Mouse (Mus musculus) thymus, postnatal 25 days (tissue): Measurements from ENCODE around the gene Ak5.
"Not testable (repeated sequence)": the region's sequence is repeated elsewhere in the genome, so short reads cannot be mapped to it uniquely, and the experiment has no call there.

ENCODE experiments used
- DNase-seq: peaks from one replicate; pipeline ENCODE4 v3.0.0; 2022

Ak5 gene

DNA sequence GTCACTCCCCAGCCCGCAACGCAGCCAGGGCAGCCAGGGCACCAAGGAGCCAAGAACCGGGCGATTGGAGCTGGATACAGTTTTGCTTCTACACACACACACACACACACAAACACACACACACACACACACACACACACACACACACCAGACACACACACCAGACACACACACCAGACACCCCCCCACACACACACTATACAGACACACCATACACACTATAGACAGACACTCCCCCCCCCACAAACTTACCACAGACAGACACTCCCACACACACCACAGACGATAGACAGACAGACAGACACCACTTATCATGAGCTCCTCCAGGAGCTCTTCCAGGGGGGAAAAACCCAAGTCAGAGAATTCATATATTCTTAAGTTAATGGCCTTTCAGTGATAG is at the start of gene Ak5:
Ak5 (minus strand) TSS at position 122 of the 400 bp plus-strand sequence.
- DNase-seq = no peak

DNA sequence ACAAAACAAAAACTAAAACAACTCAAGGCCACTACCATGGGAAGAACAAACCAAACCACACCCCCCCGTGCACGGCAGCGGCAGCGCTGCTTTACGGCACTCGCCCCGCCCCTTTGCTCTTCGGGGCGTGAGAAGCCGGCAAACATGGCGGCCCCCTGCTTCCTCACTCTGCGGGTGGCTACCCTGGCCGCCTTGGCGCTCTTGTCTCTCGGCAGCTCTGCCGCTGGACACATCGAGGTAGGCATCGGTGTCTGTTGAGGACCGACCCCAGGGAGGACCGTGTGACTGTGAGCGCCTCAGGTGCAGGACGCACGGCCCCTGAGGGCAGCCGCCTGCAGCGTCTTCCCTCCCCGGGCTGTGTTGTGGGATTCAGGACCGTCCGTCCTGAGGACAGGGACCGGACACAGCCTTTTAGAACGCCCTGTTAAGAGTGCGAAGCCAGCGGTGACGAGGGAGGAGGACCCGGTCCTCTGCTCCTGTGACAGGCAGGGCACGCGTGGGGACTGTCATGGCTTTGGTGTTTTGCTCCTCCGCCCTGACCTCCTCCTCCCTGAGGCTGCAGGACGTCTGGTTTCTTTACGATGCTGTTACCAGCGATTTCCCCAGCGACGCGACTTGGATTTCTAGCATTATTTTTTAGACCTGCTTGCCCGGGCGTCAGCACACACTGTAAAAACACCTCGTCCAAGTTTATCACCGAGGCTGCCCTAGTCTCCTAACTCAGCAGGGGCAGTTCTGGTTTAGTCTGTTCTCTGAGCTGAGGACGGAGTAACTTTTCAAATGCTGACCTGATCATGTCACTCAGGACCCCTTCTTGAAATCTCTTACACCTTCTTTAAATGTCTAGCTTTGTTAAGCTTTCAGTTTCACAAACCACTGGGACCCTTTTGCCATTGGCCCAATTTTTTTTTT is 46.1 kb upstream of the Ak5 start, which contains the start of gene Pigk:
Pigk (plus strand) TSS at position 110 of the 912 bp plus-strand sequence.
- peak; percentile 94 for DNase-seq

DNA sequence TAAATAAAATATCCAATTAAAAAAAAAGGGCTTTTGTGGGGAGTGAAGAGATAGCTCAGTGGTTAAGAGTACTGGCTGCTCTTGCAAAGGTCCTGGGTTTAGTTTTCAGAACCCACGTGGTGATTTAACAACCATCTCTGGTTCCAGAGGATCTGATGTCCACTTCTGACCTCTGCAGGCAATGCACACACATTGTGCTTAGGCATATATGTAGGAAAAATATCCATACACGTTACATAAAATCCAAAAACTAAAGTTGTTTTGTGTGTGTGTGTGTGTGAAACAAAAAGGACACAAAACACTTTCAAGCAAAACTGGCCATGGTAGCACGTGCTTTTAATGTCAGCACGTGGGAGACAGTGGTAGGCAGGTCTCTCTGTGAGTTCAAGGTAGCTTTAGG is 44.8 kb upstream of the Ak5 start:
- DNase-seq = no peak

- DNase-seq = no peak
Observed at GRCm38 (mm10) chr3:152709936-152710335, 41.8 kb upstream of the Ak5 start.

DNA sequence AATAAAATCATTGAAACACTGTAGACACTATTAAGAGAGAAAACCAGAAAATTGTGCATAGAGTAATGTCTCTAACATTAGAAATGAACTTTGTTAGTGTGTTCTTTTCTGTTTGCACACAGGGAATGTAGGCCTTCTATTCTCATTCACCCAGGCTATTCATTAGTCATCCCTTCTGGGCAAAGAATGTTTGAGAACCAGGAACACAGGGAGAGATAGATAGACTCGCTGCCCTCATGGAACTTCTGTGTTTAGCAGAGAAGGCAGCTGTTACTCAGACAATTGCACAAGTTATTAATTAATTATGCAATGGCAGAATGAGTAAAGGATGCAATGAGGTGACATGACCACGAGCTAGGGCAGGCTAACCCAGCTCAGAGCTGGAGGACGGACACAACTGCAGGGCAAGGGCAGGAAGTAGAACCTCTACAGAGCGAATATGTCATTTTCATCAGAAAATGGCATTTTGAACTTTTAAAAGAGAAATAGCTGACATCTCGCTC is 39.2 kb upstream of the Ak5 start:
- DNase-seq = no peak

DNA sequence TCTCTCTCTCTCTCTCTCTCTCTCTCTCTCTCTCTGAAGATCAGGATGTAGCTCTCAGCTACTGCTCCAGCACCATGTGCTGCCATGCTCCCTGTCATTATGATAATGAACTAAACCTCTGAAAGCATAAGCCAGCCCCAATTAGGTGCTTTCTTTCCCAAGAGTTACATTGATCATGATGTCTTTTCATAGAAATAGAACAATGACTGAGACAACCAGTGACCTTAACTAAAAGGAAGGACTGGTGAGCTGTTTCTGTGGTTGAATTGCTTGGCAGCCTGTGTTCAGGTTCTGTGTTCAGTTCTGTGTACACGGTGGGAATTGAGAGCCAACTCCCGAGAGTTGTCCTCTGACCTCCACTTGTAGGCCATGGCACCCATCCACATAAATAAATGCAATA is 38.7 kb upstream of the Ak5 start:
- DNase-seq = no peak

GRCm38 (mm10) chr3:152705826-152706225 is 37.7 kb upstream of the Ak5 start:
- DNase-seq = no peak

- no peak for DNase-seq
Observed at GRCm38 (mm10) chr3:152702274-152702843, 34.2 kb upstream of the Ak5 start.

GRCm38 (mm10) chr3:152701536-152701935 is 33.4 kb upstream of the Ak5 start:
- not testable (repeated sequence) for DNase-seq

- DNase-seq = no peak
Observed at GRCm38 (mm10) chr3:152699261-152699660, 31.1 kb upstream of the Ak5 start.

GRCm38 (mm10) chr3:152698017-152698416 is 29.9 kb upstream of the Ak5 start:
- no peak for DNase-seq

DNA sequence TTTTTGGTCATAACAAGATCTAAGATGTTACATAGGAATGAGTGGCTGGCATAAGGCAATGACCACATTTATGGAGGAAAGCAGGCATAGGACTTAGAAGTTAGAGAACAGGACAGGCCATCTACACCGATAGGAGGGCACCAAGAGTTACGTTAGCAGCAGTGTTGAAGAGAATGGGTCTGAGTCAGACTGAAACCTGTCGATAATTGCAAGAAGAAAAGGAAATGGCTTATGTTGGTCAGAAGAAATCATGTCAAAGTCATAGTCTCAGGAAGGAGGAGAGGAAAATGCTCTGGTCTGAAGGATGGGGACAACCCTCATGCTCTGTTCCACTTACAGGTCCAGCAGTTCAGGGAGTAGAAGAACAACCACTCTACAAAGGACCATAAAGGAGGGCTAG is 26.8 kb upstream of the Ak5 start:
- DNase-seq = no peak

GRCm38 (mm10) chr3:152689105-152689504 is 20.9 kb upstream of the Ak5 start:
- no peak for DNase-seq

DNA sequence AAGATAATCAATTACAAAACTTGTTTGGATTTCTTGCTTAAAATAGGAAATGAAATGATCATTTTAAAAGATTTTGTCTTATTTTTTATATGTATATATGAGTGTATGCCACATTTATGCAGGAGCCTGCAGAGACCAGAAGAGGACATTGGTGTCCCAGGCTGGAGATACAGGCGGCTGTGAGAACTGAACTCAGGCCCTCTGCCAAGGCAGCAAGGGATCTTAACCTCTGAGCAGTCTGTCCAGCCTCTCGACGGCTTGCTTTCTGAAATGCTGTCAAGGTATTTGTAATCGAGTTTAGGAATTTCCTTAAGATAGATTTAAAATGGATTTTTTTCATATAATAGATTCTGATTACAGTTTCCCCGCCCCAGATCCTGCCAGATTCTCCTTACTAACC is 20.4 kb upstream of the Ak5 start:
- no peak for DNase-seq

DNA sequence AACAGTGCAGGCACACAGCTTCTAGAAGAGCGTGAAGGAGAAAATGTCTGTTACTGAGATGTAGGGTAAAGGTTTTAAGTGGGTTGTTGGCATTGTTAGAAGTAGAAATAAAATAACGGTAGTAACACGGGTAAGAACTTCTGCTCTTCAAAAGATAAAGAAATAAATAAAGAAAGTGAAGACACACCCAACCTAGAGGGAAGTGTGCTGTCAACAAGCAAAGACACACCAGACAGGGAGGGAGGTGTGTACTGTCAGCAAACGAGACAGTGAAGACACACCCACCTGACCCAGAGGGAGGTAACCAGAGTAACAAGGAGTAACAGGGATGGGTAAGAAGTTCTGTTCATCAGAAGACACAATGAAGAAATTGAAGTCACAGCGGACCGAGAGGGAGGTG is 6.5 kb upstream of the Ak5 start:
- no peak for DNase-seq

DNA sequence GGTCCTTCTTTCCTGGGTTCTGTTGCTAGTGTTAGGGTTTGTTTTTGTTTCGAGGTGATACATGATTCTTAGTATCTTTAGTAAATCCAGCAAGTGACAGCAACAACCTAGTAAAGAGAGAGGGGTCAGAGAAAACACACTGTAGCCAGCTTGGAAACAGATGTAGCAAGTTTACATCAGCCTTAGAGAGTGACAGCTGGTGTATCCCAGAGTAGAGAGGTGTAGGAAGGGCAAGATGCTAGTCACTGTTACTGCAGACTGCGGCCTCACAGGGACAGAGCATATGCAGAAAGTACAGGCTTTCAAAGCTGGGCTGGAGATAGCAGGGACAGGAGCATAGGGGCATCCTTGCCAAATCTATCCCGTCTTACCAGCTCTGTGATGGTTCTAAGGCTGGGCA is 1.6 kb upstream of the Ak5 start:
- DNase-seq = no peak

GRCm38 (mm10) chr3:152668793-152669192 is 633 bp upstream of the Ak5 start:
- DNase-seq = no peak

GRCm38 (mm10) chr3:152667356-152668211 is 576 bp downstream of the Ak5 start:
- DNase-seq = no peak

DNA sequence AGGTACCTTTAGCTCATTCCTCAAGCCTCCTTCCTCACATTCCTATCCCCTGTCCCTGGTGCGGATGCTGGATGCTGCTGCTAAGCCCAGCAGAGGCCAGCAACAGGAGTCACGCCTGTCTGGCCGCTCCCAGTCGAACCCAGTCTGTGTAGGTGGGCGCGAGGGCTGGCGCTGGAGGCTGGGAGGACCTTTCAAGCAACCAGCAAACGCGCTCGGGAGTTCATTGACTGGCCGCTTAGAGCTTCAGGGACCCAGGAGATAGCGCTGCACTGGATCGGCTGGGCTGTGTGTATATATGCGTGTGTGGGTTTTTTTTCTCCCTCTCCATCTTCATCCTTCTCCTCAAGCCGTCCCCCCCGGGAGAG is 1.2 kb downstream of the Ak5 start:
- no peak for DNase-seq

GRCm38 (mm10) chr3:152658592-152658991 is 9.6 kb downstream of the Ak5 start:
- DNase-seq = no peak

- DNase-seq = no peak
Observed at GRCm38 (mm10) chr3:152651991-152652390, 16.2 kb downstream of the Ak5 start.

DNA sequence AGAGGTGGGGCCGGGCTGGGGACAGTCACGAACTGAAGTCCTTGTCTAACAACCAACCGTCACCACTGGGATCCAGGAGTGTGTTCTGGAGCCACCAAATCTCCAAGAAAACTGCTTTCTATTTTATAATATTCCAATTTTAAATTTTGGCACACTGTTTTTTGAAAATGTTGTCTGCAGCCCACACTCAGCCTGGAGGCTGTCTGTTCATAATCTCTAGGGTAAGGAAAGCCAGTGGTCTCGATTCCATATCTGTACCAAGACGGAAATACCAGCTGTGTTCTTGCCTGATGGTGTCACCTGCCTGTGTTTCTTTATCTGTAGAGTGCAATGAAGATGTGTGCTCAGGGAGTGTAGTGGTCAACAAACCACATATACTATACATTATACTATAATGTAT is 23.6 kb downstream of the Ak5 start:
- DNase-seq = no peak

DNA sequence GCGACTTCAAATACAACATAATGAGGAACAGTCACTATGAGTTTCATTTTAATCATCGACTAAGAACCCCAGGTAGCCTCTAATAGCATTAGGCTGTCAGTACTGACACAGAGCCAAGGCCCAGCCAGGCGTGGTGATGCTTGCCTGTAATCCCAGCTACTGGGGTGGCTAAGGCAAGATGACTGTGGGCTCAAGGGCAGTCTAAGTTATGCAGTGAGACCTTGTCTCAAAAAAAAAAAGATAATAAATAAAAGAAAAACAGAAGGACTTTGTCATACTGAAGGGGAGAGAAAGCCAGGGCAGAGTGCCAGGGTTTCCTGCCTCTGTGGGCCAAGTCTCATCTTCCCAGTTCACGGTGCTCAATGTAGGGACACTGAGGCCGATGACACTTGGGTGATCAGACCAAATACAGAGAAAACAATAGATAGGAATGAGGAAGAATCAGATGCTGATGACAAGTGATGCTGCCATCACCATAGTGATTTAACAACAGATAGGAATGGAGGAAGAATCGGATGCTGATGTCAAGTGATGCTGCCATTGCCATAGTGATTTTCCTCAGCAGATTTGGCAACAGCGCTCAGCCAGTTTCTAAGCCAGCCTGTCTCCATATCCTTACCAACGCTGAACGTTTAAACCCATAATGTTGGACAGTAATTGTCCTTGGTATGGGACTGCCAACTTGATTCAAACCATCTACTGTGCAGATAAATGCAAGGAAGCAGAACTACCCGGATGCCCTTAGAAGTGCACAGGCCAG is 42.9 kb downstream of the Ak5 start:
- no peak for DNase-seq
